Mouse (Mus musculus): ENCODE measurements around the gene Gm14190. TPM values are rescaled to one million over a fixed set of nuclear protein-coding genes. Genes with fewer than 3 reads are reported as not detected.
"Not testable (repeated sequence)": the region's sequence is repeated elsewhere in the genome, so short reads cannot be mapped to it uniquely, and the experiment has no call there.

The Gm14190 gene
- polyA plus RNA-seq (2015; fragmentation: Nextera tagmentation; extraction: Ambion mirVana) = not detected in 2 replicates

GRCm38 (mm10) chr11:99690463-99690862 lies at the start of gene Gm14190:
Gene Gm14190 (minus strand): TSS chr11:99690740.
- H3K4me1 ChIP-seq = no peaks in the 10 kb centered on the region
- ATAC-seq (ENCODE audit: borderline replicate concordance, extremely low read depth, low FRiP score, low TSS enrichment) = no peak
- 85% methylated on average over 1 of the region's 1 CpGs for WGBS

DNA sequence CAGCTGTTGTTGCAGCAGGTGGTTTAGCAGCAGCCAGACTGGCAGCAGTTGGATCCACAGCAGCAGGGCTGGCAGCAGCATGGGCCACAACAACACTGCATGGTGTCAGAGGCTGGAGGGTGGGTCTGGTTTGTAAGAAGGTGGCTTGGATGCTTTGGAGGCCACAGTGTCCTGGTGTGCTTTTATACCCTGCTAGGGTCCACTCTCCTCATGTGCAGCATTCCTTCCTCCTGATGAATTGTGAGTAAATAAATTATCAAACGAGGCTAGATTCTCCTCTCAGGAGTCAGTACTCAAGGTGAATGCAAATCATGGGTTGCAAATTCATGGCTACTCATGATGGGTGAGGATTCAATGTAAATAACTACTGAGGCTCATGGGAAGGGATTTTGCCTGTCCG lies 43.6 kb upstream of the Gm14190 start, which contains the start of gene Gm14180:
Gene Gm14180, minus strand, starts transcription at position 101 of the 400 bp plus-strand sequence.
- Histone ChIP-seq H3K4me3 (no peak within 1 kb of the TSS), H3K9ac (no peak within 1 kb of the TSS), H3K27ac (no peak within 1 kb of the TSS), H3K4me2 (no peak within 1 kb of the TSS), H3K4me1 (no peaks in the 10 kb centered on the region), H3K9me3 (no peaks in the 10 kb centered on the region), H3K27me3 (no peaks in the 10 kb centered on the region), H3K36me3 (no peaks in the 10 kb centered on the region)
- ATAC-seq (ENCODE audit: borderline replicate concordance, extremely low read depth, low FRiP score, low TSS enrichment) = no peak
- WGBS = 49% methylated on average over 2 of the region's 2 CpGs

More at GRCm38 (mm10) chr11:99690463-99690862, at the start of gene Gm14190:
- no peak within 1 kb of the TSS for H3K4me2 ChIP-seq
- H3K36me3 ChIP-seq = no peaks in the 10 kb centered on the region
- no peak within 1 kb of the TSS for H3K9ac ChIP-seq
- no peak within 1 kb of the TSS for H3K27ac ChIP-seq
- H3K9me3 ChIP-seq = no peaks in the 10 kb centered on the region
- no peak within 1 kb of the TSS for H3K4me3 ChIP-seq
- no peaks in the 10 kb centered on the region for H3K27me3 ChIP-seq

- Histone ChIP-seq H3K27me3 (no peaks in the 10 kb centered on the region), H3K4me3 (no peak overlapping the region), H3K9ac (no peak overlapping the region), H3K4me1 (no peaks in the 10 kb centered on the region), H3K36me3 (no peaks in the 10 kb centered on the region), H3K4me2 (no peak overlapping the region), H3K9me3 (no peaks in the 10 kb centered on the region), H3K27ac (no peak overlapping the region)
- WGBS = 74% methylated on average over 2 of the region's 2 CpGs
- no peak for ATAC-seq (ENCODE audit: borderline replicate concordance, extremely low read depth, low FRiP score, low TSS enrichment)
These were observed 33.5 kb upstream of the Gm14190 start for GRCm38 (mm10) chr11:99724061-99724460.

GRCm38 (mm10) chr11:99718759-99719158 lies 28.2 kb upstream of the Gm14190 start:
- H3K4me1 ChIP-seq = no peaks in the 10 kb centered on the region
- H3K9ac ChIP-seq = no peak overlapping the region
- no peak overlapping the region for H3K4me3 ChIP-seq
- no peak for ATAC-seq (ENCODE audit: borderline replicate concordance, extremely low read depth, low FRiP score, low TSS enrichment)
- H3K36me3 ChIP-seq = no peaks in the 10 kb centered on the region
- WGBS = 93% methylated on average over 1 of the region's 1 CpGs
- H3K9me3 ChIP-seq = no peaks in the 10 kb centered on the region
- H3K27me3 ChIP-seq = no peaks in the 10 kb centered on the region
- no peak overlapping the region for H3K27ac ChIP-seq
- H3K4me2 ChIP-seq = no peak overlapping the region

- H3K27me3 ChIP-seq; H3K9me3 ChIP-seq; H3K9ac ChIP-seq; ATAC-seq (ENCODE audit: borderline replicate concordance, extremely low read depth, low FRiP score, low TSS enrichment); H3K4me1 ChIP-seq; H3K4me3 ChIP-seq; H3K4me2 ChIP-seq; H3K27ac ChIP-seq; H3K36me3 ChIP-seq: not testable (repeated sequence)
- 50% methylated on average over 1 of the region's 1 CpGs for WGBS
These were observed 5.3 kb downstream of the Gm14190 start for GRCm38 (mm10) chr11:99685235-99685634.

- 76% methylated on average over 2 of the region's 2 CpGs for WGBS
- no peaks in the 10 kb centered on the region for H3K4me1 ChIP-seq
- H3K4me3 ChIP-seq = no peak overlapping the region
- ATAC-seq (ENCODE audit: borderline replicate concordance, extremely low read depth, low FRiP score, low TSS enrichment) = no peak
- no peak overlapping the region for H3K9ac ChIP-seq
- H3K27me3 ChIP-seq = no peaks in the 10 kb centered on the region
- no peak overlapping the region for H3K27ac ChIP-seq
- no peaks in the 10 kb centered on the region for H3K9me3 ChIP-seq
- H3K36me3 ChIP-seq = no peaks in the 10 kb centered on the region
- H3K4me2 ChIP-seq = no peak overlapping the region
These were observed 7.1 kb downstream of the Gm14190 start for GRCm38 (mm10) chr11:99683481-99683880.

DNA sequence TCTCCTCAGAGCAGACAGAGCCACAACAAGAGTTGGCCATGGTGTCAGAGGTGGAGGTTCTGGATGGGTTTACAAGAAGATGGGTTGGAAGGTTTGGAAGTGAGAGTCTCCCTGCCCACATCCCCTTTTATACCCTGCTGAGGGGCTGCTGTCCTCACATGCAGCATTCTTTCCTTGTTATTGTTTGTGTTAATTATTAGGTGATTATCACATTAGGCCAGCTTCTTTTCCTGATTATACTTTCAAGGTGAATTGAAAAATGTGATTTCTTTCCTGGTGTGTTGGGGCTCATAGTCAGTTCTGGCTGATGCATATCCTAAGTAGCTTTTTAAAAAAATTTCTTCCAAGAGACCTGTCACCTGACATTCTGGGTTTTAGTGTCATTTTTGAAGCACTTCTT lies 24.7 kb downstream of the Gm14190 start, which contains the start of gene Krtap4-6:
Gene Krtap4-6, minus strand, starts transcription at position 101 of the 400 bp plus-strand sequence.
- Histone ChIP-seq H3K36me3 (no peaks in the 10 kb centered on the region), H3K4me2 (no peak within 1 kb of the TSS), H3K9me3 (no peaks in the 10 kb centered on the region), H3K4me3 (no peak within 1 kb of the TSS), H3K27me3 (no peaks in the 10 kb centered on the region), H3K27ac (no peak within 1 kb of the TSS), H3K9ac (no peak within 1 kb of the TSS), H3K4me1 (no peaks in the 10 kb centered on the region)
- no peak for ATAC-seq (ENCODE audit: borderline replicate concordance, extremely low read depth, low FRiP score, low TSS enrichment)

- Histone ChIP-seq H3K27me3 (no peaks in the 10 kb centered on the region), H3K27ac (no peak overlapping the region), H3K9me3 (no peaks in the 10 kb centered on the region), H3K36me3 (no peaks in the 10 kb centered on the region), H3K4me1 (no peaks in the 10 kb centered on the region), H3K4me3 (no peak overlapping the region), H3K4me2 (no peak overlapping the region), H3K9ac (no peak overlapping the region)
- 82% methylated on average over 10 of the region's 10 CpGs for WGBS
- ATAC-seq (ENCODE audit: borderline replicate concordance, extremely low read depth, low FRiP score, low TSS enrichment) = no peak
These were observed 27.7 kb downstream of the Gm14190 start for GRCm38 (mm10) chr11:99662802-99663201.

- Histone ChIP-seq H3K4me1 (no peaks in the 10 kb centered on the region), H3K27ac (no peak overlapping the region), H3K4me2 (no peak overlapping the region), H3K9me3 (no peaks in the 10 kb centered on the region), H3K9ac (no peak overlapping the region), H3K4me3 (no peak overlapping the region), H3K36me3 (no peaks in the 10 kb centered on the region), H3K27me3 (no peaks in the 10 kb centered on the region)
- WGBS = 82% methylated on average over 4 of the region's 4 CpGs
- ATAC-seq (ENCODE audit: borderline replicate concordance, extremely low read depth, low FRiP score, low TSS enrichment) = no peak
These were observed 31.3 kb downstream of the Gm14190 start for GRCm38 (mm10) chr11:99659256-99659655.

GRCm38 (mm10) chr11:99658467-99659010 lies 32.0 kb downstream of the Gm14190 start, which contains the start of gene Gm11563:
Gene Gm11563 (minus strand): TSS chr11:99658960.
- WGBS = 52% methylated on average over 10 of the region's 10 CpGs
- H3K4me2 ChIP-seq; H3K9me3 ChIP-seq; H3K36me3 ChIP-seq; H3K4me3 ChIP-seq; ATAC-seq (ENCODE audit: borderline replicate concordance, extremely low read depth, low FRiP score, low TSS enrichment); H3K9ac ChIP-seq; H3K27ac ChIP-seq; H3K27me3 ChIP-seq; H3K4me1 ChIP-seq: not testable (repeated sequence)

DNA sequence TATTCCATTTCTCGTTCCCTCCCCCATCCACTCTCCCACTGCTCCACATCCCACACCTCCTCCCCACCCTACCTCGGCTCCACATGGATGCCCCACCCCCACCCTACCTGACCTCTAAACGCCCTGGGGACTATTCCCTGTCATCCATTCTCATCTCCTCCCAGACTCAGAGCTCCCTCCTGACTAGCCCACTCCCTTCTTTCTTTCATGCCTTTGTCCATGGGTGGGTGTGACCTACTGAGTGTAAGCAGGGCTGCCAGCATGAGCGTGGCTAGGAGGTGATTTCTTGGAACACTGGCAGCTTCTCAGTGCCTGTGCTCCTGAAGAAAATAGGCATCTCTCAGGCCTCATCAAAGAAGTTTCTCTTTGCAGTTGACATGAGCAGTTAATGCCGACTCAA lies 33.5 kb downstream of the Gm14190 start:
- Histone ChIP-seq H3K27ac (no peak overlapping the region), H3K9me3 (no peaks in the 10 kb centered on the region), H3K27me3 (no peaks in the 10 kb centered on the region), H3K36me3 (no peaks in the 10 kb centered on the region), H3K9ac (no peak overlapping the region), H3K4me1 (no peaks in the 10 kb centered on the region), H3K4me2 (no peak overlapping the region), H3K4me3 (no peak overlapping the region)
- no peak for ATAC-seq (ENCODE audit: borderline replicate concordance, extremely low read depth, low FRiP score, low TSS enrichment)
- 49% methylated on average over 5 of the region's 5 CpGs for WGBS

DNA sequence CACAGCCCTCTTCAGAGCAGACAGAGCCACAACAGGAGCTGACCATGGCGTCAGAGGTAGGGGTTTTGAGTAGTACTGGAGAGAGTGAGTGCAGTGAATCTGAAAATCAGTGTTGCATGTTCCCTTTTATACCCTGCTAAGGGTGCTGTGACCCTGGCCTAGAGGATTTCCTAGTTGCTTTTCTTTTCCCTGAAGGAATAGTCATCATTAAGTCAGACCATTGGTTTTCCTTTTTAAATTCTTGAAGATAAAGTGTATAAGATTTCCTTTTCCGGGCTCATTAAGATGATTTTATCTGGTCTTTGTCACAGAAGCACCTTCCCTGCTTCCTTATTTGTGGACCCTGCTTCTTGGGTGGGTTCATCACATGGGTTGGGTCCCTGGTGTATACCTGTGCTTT lies 40.4 kb downstream of the Gm14190 start, which contains the start of gene Gm11555:
Gene Gm11555, minus strand, starts transcription at position 101 of the 400 bp plus-strand sequence.
- no peaks in the 10 kb centered on the region for H3K36me3 ChIP-seq
- no peaks in the 10 kb centered on the region for H3K9me3 ChIP-seq
- no peak within 1 kb of the TSS for H3K4me3 ChIP-seq
- no peak within 1 kb of the TSS for H3K9ac ChIP-seq
- ATAC-seq (ENCODE audit: borderline replicate concordance, extremely low read depth, low FRiP score, low TSS enrichment) = no peak
- WGBS = 79% methylated on average over 2 of the region's 2 CpGs
- H3K4me2 ChIP-seq = no peak within 1 kb of the TSS
- no peak within 1 kb of the TSS for H3K27ac ChIP-seq
- H3K27me3 ChIP-seq = no peaks in the 10 kb centered on the region
- no peaks in the 10 kb centered on the region for H3K4me1 ChIP-seq

- no peaks in the 10 kb centered on the region for H3K4me1 ChIP-seq
- WGBS = 81% methylated on average over 15 of the region's 15 CpGs
- no peak overlapping the region for H3K27ac ChIP-seq
- ATAC-seq (ENCODE audit: borderline replicate concordance, extremely low read depth, low FRiP score, low TSS enrichment) = no peak
- H3K4me3 ChIP-seq = no peak overlapping the region
- H3K4me2 ChIP-seq = no peak overlapping the region
- no peaks in the 10 kb centered on the region for H3K9me3 ChIP-seq
- no peaks in the 10 kb centered on the region for H3K27me3 ChIP-seq
- no peaks in the 10 kb centered on the region for H3K36me3 ChIP-seq
- no peak overlapping the region for H3K9ac ChIP-seq
These were observed 44.1 kb downstream of the Gm14190 start for GRCm38 (mm10) chr11:99646444-99646843.

Data from lung, embryonic 15.5 days (tissue).